Mouse (Mus musculus): Measurements from ENCODE around the gene Speer4a. TPM values are rescaled to one million over a fixed set of nuclear protein-coding genes. Genes with fewer than 3 reads are reported as not detected.

Gene Speer4a
- total and polyA plus RNA-seq, 2 experiments from 2014 or later = 0.05 to 0.36 TPM

Other genes starting within 250 kb of the Speer4a start
- gene Gm21663, start 97.2 kb downstream of the Speer4a start, total RNA-seq (2014; rRNA removed) = 0.32 TPM in 1 of 2 replicates, not detected in the other
- gene Gm21663, start 97.2 kb downstream of the Speer4a start, polyA plus RNA-seq (2015; fragmentation: Nextera tagmentation; extraction: Ambion mirVana) = 0.18 TPM in 1 of 2 replicates, not detected in the other
- gene Gm21671, start 85.1 kb downstream of the Speer4a start, total RNA-seq (2014; rRNA removed) = 0.18 TPM in 1 of 2 replicates, not detected in the other
- gene Gm21671, start 85.1 kb downstream of the Speer4a start, polyA plus RNA-seq (2015; fragmentation: Nextera tagmentation; extraction: Ambion mirVana) = 0.11 and 0.13 TPM in 2 replicates
- gene Gm21680, start 66.9 kb downstream of the Speer4a start, total RNA-seq (2014; rRNA removed) = not detected in 2 replicates
- not detected in 2 replicates for gene Gm21680, start 66.9 kb downstream of the Speer4a start, polyA plus RNA-seq (2015; fragmentation: Nextera tagmentation; extraction: Ambion mirVana)
- not detected in 2 replicates for gene Gm21698, start 50.9 kb downstream of the Speer4a start, total RNA-seq (2014; rRNA removed)
- gene Gm21698, start 50.9 kb downstream of the Speer4a start, polyA plus RNA-seq (2015; fragmentation: Nextera tagmentation; extraction: Ambion mirVana) = 0.11 and 0.35 TPM in 2 replicates
- 0.07 and 0.10 TPM in 2 replicates for gene Gm1979, start 34.8 kb downstream of the Speer4a start, total RNA-seq (2014; rRNA removed)
- gene Gm1979, start 34.8 kb downstream of the Speer4a start, polyA plus RNA-seq (2015; fragmentation: Nextera tagmentation; extraction: Ambion mirVana) = 0.47 TPM in 1 of 2 replicates, not detected in the other
- not detected in 2 replicates for gene Gm5862, start 16.6 kb downstream of the Speer4a start, total RNA-seq (2014; rRNA removed)
- not detected in 2 replicates for gene Gm5862, start 16.6 kb downstream of the Speer4a start, polyA plus RNA-seq (2015; fragmentation: Nextera tagmentation; extraction: Ambion mirVana)
- gene Gm7347, start 19.0 kb upstream of the Speer4a start, total RNA-seq (2014; rRNA removed) = not detected in 2 replicates
- 0.34 TPM in 1 of 2 replicates, not detected in the other for gene Gm7347, start 19.0 kb upstream of the Speer4a start, polyA plus RNA-seq (2015; fragmentation: Nextera tagmentation; extraction: Ambion mirVana)
- not detected in 2 replicates for gene Gm10471, start 49.7 kb upstream of the Speer4a start, total RNA-seq (2014; rRNA removed)
- 0.11 TPM in 1 of 2 replicates, not detected in the other for gene Gm10471, start 49.7 kb upstream of the Speer4a start, polyA plus RNA-seq (2015; fragmentation: Nextera tagmentation; extraction: Ambion mirVana)
- not detected in 2 replicates for gene 5031410I06Rik, start 65.8 kb upstream of the Speer4a start, total RNA-seq (2014; rRNA removed)
- gene 5031410I06Rik, start 65.8 kb upstream of the Speer4a start, polyA plus RNA-seq (2015; fragmentation: Nextera tagmentation; extraction: Ambion mirVana) = 0.09 and 0.25 TPM in 2 replicates
- not detected in 2 replicates for gene Gm10220, start 81.9 kb upstream of the Speer4a start, total RNA-seq (2014; rRNA removed)
- 0.11 and 0.13 TPM in 2 replicates for gene Gm10220, start 81.9 kb upstream of the Speer4a start, polyA plus RNA-seq (2015; fragmentation: Nextera tagmentation; extraction: Ambion mirVana)
- gene Gm7361, start 218.1 kb upstream of the Speer4a start, total RNA-seq (2014; rRNA removed) = 0.40 and 1.2 TPM in 2 replicates
- gene Gm7361, start 218.1 kb upstream of the Speer4a start, polyA plus RNA-seq (2015; fragmentation: Nextera tagmentation; extraction: Ambion mirVana) = 0.24 and 0.34 TPM in 2 replicates

All from hindbrain, postnatal 0 days (tissue).